Mouse (Mus musculus): ENCODE results near the gene Zfp788.
A peak's percentile ranks its signal among the peaks of the same experiment; 100 is the strongest.
"Not testable (repeated sequence)": the region's sequence is repeated elsewhere in the genome, so short reads cannot be mapped to it uniquely, and the experiment has no call there.

The Zfp788 gene

DNA sequence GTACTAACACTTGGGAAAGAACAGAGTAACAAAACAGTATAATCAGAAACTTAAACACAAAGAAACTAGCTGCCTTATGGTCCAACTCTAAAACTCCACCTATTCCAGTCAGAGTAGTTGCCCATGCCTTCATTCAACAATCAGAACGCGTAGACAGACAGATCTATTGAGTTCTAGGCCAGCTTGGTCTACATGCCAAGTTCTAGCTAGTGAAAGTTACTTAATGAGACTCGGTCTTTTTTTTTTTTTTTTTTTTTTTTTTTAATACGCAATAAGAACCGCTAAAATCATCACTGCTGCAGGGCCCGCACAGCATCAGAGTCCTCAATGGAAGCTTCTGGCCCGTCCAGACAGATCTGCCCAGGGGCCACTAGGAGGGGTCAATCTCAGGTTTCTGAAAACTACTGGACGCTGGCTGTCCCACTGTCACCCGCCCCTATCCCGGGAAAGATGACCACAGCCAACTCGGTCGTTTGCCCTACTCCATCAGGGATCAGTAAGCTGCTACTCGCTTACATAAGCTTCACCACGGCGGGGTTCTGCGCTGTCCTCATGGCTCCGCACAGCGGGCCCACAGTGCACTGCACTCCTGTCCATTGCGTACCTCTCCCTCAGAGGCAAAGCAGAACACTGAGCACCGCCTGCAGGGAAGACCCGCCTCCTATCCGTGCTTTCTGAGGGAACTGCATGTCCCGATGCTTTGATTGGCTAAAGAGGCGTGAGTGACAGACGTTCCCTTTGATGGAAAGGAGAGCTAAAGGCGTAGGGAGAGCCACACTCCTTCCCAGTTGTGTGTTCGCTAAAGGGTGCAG lies at the start of gene Zfp788:
TSS of gene Zfp788 (plus strand) at position 795 of the 812 bp plus-strand sequence.
- peak; percentile 86 to 92 for DNase-seq

DNA sequence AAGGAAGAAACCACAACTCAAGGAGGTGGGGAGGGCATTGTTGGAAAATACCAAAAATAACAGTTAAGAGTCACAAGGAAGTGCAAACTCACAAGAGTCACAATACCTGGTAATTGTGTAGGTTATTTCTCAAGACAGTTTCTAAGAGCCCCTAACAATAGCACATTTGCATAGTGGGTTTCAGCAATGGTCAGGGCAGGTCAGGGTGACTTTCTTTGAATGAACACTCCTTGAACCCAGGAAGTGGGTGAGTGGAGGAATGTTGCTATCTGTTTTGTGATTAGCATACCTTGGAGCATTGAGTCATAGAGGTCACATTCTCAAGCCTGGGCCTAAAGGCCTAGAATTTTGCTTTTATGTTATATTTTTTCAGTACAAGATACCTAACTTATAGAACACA lies 45.2 kb upstream of the Zfp788 start:
- not testable (repeated sequence) for DNase-seq

DNA sequence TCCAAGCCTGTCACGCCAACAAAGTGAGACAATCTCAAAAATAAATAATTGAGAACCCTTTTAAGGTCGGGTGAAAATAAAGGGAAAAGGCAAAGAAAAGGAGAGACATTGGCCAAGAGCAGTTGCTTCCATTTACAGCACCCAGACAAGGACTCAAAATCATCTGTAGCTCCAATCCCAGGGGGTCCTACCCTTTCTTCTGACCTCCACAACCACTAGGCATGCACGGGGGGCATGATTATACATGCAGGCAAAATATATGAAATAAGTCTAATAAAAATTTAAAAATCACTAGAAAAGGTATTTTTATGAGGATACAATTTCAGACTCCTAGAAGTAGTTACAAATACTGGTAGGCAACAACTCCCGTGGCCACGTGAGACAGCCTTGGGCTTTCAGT lies 34.4 kb upstream of the Zfp788 start:
- no peak for DNase-seq

GRCm38 (mm10) chr7:41599034-41599813 lies 33.8 kb upstream of the Zfp788 start, which contains the start of gene 2610021A01Rik:
Gene 2610021A01Rik, plus strand, starts transcription at chr7:41599230.
- peak; percentile 82 to 87 for DNase-seq

- DNase-seq: no peak
Measured at GRCm38 (mm10) chr7:41599932-41600548, 33.0 kb upstream of the Zfp788 start.

GRCm38 (mm10) chr7:41611654-41612053 lies 21.3 kb upstream of the Zfp788 start:
- no peak for DNase-seq

DNA sequence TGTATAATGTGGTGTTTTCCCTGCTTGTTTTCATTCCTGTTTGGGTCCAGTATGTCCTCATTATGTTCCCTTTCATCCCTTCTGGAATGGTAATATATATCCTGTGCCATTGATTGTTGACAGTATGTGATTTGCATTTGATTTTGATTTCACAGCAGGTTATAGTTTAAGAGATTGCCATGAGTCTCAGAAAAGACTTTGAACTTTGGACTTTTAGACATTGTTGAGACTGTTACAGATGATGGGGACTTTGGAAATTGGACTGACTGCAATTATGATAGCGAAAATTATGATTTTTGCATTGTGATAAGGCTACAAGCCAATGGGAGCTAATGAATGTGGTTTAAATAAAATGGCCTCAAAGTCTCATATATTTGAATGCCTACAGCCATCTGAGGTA lies 16.8 kb upstream of the Zfp788 start:
- DNase-seq: not testable (repeated sequence)

- peak; percentile 80 to 83 for DNase-seq
Measured at GRCm38 (mm10) chr7:41633221-41633984, 400 bp downstream of the Zfp788 start.

- DNase-seq: not testable (repeated sequence)
Measured at GRCm38 (mm10) chr7:41674326-41674725, 41.3 kb downstream of the Zfp788 start.
